Mouse (Mus musculus): Measurements from ENCODE around the gene Cntnap2. TPM values are rescaled to one million over a fixed set of nuclear protein-coding genes. Genes with fewer than 3 reads are reported as not detected.
"Not testable (repeated sequence)": the region's sequence is repeated elsewhere in the genome, so short reads cannot be mapped to it uniquely, and the experiment has no call there.

Gene Cntnap2
- polyA plus RNA-seq, 1 experiment from 2014 or later = 2.5 TPM

GRCm38 (mm10) chr6:47182252-47182651 lies 2123.1 kb downstream of the Cntnap2 start:
- no peaks in the 10 kb centered on the region for H3K9me3 ChIP-seq (replicated peaks)
- H3K9ac ChIP-seq = no peak overlapping the region
- no peaks in the 10 kb centered on the region for H3K36me3 ChIP-seq
- H3K27ac ChIP-seq = no peak overlapping the region
- H3K4me3 ChIP-seq (replicated peaks) = no peak overlapping the region
- no peak for ATAC-seq (replicated peaks; ENCODE audit: low FRiP score)
- no peaks in the 10 kb centered on the region for H3K4me1 ChIP-seq
- H3K27me3 ChIP-seq = no peaks in the 10 kb centered on the region
- no peak overlapping the region for H3K4me2 ChIP-seq
- WGBS = 79% methylated on average over 2 of the region's 2 CpGs

GRCm38 (mm10) chr6:47182756-47183155 lies 2123.6 kb downstream of the Cntnap2 start:
- Histone ChIP-seq H3K4me1 (no peaks in the 10 kb centered on the region), H3K4me2 (no peak overlapping the region), H3K27me3 (no peaks in the 10 kb centered on the region), H3K4me3 (replicated peaks) (no peak overlapping the region), H3K9me3 (replicated peaks) (no peaks in the 10 kb centered on the region), H3K9ac (no peak overlapping the region), H3K36me3 (no peaks in the 10 kb centered on the region), H3K27ac (no peak overlapping the region)
- no peak; the same call in 1 of the 2 replicates for ATAC-seq (replicated peaks; ENCODE audit: low FRiP score)
- 73% methylated on average over 1 of the region's 1 CpGs for WGBS

DNA sequence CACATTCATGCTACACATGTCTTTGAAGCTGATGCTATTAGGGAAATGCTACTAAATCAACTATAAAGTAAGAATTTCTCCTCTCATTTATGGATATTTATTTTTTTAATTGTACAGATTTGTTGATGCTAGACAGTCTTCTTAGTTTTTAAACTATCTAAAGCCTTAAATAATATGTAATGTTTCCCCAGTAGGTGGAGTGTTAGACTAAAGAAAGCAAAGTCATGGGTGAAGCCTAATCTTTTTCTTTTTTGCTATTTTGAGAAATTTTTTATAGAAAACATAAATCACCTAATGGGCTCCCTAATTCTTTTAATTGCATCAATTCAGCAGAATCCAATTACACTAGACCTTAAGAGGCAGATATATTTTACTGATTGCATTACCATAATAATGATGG lies 2124.7 kb downstream of the Cntnap2 start:
- ATAC-seq (replicated peaks; ENCODE audit: low FRiP score); H3K27ac ChIP-seq; H3K27me3 ChIP-seq; H3K36me3 ChIP-seq; H3K4me1 ChIP-seq; H3K4me3 ChIP-seq (replicated peaks); H3K9me3 ChIP-seq (replicated peaks); H3K9ac ChIP-seq; H3K4me2 ChIP-seq: not testable (repeated sequence)

DNA sequence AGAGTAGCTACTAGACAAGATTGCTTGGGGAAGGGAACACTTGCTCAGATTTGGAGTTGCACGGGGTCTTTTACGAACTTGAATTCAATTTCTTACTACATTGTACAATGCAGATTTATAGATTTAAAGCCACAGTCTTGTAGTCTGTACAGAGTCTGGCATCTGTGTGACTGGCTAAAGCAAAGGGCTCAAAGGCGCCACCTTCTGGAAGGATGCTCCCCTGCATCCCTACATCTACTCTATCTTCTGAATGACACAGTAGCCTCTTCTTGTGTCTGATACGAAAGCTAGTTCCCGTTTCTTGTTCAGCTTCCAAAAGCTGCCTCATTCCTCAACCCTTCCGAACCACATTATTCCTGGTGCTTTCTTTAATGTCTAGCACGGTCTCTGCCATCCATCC lies 2129.0 kb downstream of the Cntnap2 start:
- Histone ChIP-seq H3K4me1 (0 out of 2 replicates have a peak, but pooled peaks cover 2% of the 10 kb centered on the region), H3K9me3 (replicated peaks) (no peaks in the 10 kb centered on the region), H3K4me3 (replicated peaks) (no peak overlapping the region), H3K9ac (no peak overlapping the region), H3K27me3 (no peaks in the 10 kb centered on the region), H3K36me3 (no peaks in the 10 kb centered on the region), H3K27ac (no peak overlapping the region), H3K4me2 (no peak overlapping the region)
- WGBS = 65% methylated on average over 7 of the region's 7 CpGs
- ATAC-seq (replicated peaks; ENCODE audit: low FRiP score) = no peak

GRCm38 (mm10) chr6:47188596-47188995 lies 2129.4 kb downstream of the Cntnap2 start:
- WGBS = 90% methylated on average over 6 of the region's 6 CpGs

GRCm38 (mm10) chr6:47190282-47190681 lies 2131.1 kb downstream of the Cntnap2 start:
- WGBS = 78% methylated on average over 7 of the region's 7 CpGs
- no peaks in the 10 kb centered on the region for H3K27me3 ChIP-seq
- 0 out of 2 replicates have a peak, but pooled peaks cover 2% of the 10 kb centered on the region for H3K4me1 ChIP-seq

More at GRCm38 (mm10) chr6:47188596-47188995, 2129.4 kb downstream of the Cntnap2 start:
- H3K9me3 ChIP-seq (replicated peaks); H3K4me1 ChIP-seq; ATAC-seq (replicated peaks; ENCODE audit: low FRiP score); H3K4me2 ChIP-seq; H3K27ac ChIP-seq; H3K27me3 ChIP-seq; H3K4me3 ChIP-seq (replicated peaks); H3K9ac ChIP-seq; H3K36me3 ChIP-seq: not testable (repeated sequence)

GRCm38 (mm10) chr6:47191277-47191800 lies 2132.2 kb downstream of the Cntnap2 start:
- WGBS = 20% methylated on average over 7 of the region's 7 CpGs
- no peak overlapping the region for H3K9ac ChIP-seq
- H3K27ac ChIP-seq = no peak overlapping the region
- no peaks in the 10 kb centered on the region for H3K36me3 ChIP-seq
- no peaks in the 10 kb centered on the region for H3K27me3 ChIP-seq
- ATAC-seq (replicated peaks; ENCODE audit: low FRiP score) = no peak
- H3K4me2 ChIP-seq = peak overlapping the region; percentile 41
- H3K9me3 ChIP-seq (replicated peaks) = no peaks in the 10 kb centered on the region
- 0 out of 2 replicates have a peak overlapping the region, but pooled peaks have one; percentile 11 for H3K4me3 ChIP-seq (replicated peaks)
- H3K4me1 ChIP-seq = 0 out of 2 replicates have a peak, but pooled peaks cover 2% of the 10 kb centered on the region

More at GRCm38 (mm10) chr6:47190282-47190681, 2131.1 kb downstream of the Cntnap2 start:
- no peak overlapping the region for H3K9ac ChIP-seq
- H3K27ac ChIP-seq = no peak overlapping the region
- no peak overlapping the region for H3K4me2 ChIP-seq
- no peaks in the 10 kb centered on the region for H3K9me3 ChIP-seq (replicated peaks)
- H3K36me3 ChIP-seq = no peaks in the 10 kb centered on the region
- no peak for ATAC-seq (replicated peaks; ENCODE audit: low FRiP score)
- H3K4me3 ChIP-seq (replicated peaks) = no peak overlapping the region

DNA sequence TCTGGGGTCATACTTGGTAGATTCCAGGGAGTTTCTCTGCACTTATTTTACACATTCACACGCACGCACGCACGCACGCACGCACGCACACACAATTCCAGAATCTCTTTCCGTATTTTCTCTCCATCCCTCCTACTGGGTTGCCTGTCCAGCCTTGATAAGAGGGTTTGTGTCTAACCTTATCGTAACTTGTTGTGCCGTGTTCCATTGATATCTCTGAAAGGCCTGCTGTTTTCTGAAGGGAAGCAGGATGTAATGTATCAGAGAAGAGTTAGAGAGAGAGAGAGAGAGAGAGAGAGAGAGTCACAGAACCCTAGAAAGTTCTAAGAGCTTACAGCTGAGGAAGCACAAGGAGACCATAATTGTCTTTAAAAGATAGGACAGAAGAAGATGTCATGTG lies 2132.8 kb downstream of the Cntnap2 start:
- H3K4me3 ChIP-seq (replicated peaks) = 0 out of 2 replicates have a peak overlapping the region, but pooled peaks have one; percentile 11
- H3K36me3 ChIP-seq = no peaks in the 10 kb centered on the region
- H3K9ac ChIP-seq = no peak overlapping the region
- no peaks in the 10 kb centered on the region for H3K9me3 ChIP-seq (replicated peaks)
- 86% methylated on average over 10 of the region's 10 CpGs for WGBS
- no peaks in the 10 kb centered on the region for H3K27me3 ChIP-seq
- no peak overlapping the region for H3K27ac ChIP-seq
- ATAC-seq (replicated peaks; ENCODE audit: low FRiP score) = no peak
- 0 out of 2 replicates have a peak, but pooled peaks cover 2% of the 10 kb centered on the region for H3K4me1 ChIP-seq
- H3K4me2 ChIP-seq = peak overlapping the region; percentile 41

DNA sequence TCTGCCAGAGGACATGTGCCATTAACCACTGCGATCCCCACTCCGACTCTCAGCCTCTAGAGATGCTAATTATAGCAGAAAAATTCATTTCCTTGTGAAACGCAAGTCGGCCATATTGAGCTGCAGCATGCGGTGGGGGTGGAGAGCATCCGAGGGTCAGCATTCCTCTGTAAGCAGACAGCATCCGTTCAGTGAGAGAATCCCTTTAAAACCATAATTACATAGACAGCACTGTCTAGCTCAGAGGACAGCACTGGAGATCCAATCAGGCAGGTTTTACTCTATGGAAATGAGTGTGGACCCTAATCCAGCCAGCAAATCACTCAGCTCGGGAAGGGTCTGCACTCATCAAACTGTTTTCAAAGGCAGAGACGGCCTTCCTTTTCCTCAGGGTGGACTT lies 2133.3 kb downstream of the Cntnap2 start:
- no peak overlapping the region for H3K4me3 ChIP-seq (replicated peaks)
- H3K27me3 ChIP-seq = no peaks in the 10 kb centered on the region
- no peak overlapping the region for H3K27ac ChIP-seq
- no peak overlapping the region for H3K9ac ChIP-seq
- no peak overlapping the region for H3K4me2 ChIP-seq
- H3K36me3 ChIP-seq = no peaks in the 10 kb centered on the region
- H3K9me3 ChIP-seq (replicated peaks) = no peaks in the 10 kb centered on the region
- WGBS = 64% methylated on average over 9 of the region's 9 CpGs
- 0 out of 2 replicates have a peak, but pooled peaks cover 2% of the 10 kb centered on the region for H3K4me1 ChIP-seq
- ATAC-seq (replicated peaks; ENCODE audit: low FRiP score) = no peak; the same call in 1 of the 2 replicates

GRCm38 (mm10) chr6:47197570-47197969 lies 2138.4 kb downstream of the Cntnap2 start:
- no peak for ATAC-seq (replicated peaks; ENCODE audit: low FRiP score)
- H3K36me3 ChIP-seq = no peaks in the 10 kb centered on the region
- no peak overlapping the region for H3K4me3 ChIP-seq (replicated peaks)
- no peak overlapping the region for H3K4me2 ChIP-seq
- H3K4me1 ChIP-seq = no peaks in the 10 kb centered on the region
- H3K9me3 ChIP-seq (replicated peaks) = no peaks in the 10 kb centered on the region
- H3K27me3 ChIP-seq = no peaks in the 10 kb centered on the region
- no peak overlapping the region for H3K27ac ChIP-seq
- no peak overlapping the region for H3K9ac ChIP-seq

GRCm38 (mm10) chr6:47200671-47201070 lies 2141.5 kb downstream of the Cntnap2 start:
- no peak for ATAC-seq (replicated peaks; ENCODE audit: low FRiP score)
- no peak overlapping the region for H3K4me3 ChIP-seq (replicated peaks)
- H3K9me3 ChIP-seq (replicated peaks) = no peaks in the 10 kb centered on the region
- no peak overlapping the region for H3K4me2 ChIP-seq
- H3K36me3 ChIP-seq = no peaks in the 10 kb centered on the region
- H3K27ac ChIP-seq = no peak overlapping the region
- H3K27me3 ChIP-seq = no peaks in the 10 kb centered on the region
- no peak overlapping the region for H3K9ac ChIP-seq
- H3K4me1 ChIP-seq = no peaks in the 10 kb centered on the region

DNA sequence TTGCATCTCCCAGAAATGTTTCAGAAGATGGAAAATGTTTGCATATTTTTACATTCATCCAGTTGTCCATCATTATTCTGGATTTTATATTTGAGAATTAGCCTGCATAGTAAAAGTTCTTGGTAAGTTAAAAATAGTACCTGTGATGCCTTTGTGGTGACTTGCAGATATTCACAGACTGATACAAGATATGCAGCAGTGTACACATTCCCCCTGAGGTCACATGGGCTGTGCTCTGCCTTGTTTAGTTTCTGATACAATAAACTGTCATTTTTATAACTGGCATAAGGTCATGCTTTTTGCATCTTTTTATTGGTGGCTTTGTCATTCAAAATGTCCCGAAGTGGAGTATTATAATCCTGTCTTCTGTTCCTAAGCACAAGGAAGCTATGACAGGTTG lies 2148.9 kb downstream of the Cntnap2 start:
- no peaks in the 10 kb centered on the region for H3K9me3 ChIP-seq (replicated peaks)
- no peak overlapping the region for H3K9ac ChIP-seq
- no peaks in the 10 kb centered on the region for H3K4me1 ChIP-seq
- no peak overlapping the region for H3K4me3 ChIP-seq (replicated peaks)
- no peak overlapping the region for H3K27ac ChIP-seq
- H3K4me2 ChIP-seq = no peak overlapping the region
- no peaks in the 10 kb centered on the region for H3K36me3 ChIP-seq
- WGBS = 79% methylated on average over 1 of the region's 1 CpGs
- no peaks in the 10 kb centered on the region for H3K27me3 ChIP-seq
- no peak for ATAC-seq (replicated peaks; ENCODE audit: low FRiP score)

DNA sequence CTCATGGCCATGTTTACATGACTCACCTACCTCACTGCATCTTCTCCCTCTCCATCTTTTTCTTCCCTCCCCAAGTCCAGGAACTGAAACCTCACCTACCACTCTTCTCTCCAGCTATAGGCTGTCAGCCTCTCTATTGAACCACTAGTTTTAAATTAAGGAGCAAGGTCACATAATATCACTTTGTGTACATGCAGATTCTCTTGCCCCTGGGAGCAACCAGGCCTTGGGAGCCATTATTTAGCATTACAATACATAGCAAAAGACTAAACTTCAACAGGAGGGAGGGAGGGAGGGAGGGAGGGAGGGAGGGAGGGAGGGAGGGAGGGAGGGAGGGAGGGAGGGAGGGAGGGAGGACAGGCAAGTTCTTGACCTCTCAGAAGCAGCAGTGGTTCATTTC lies 2155.6 kb downstream of the Cntnap2 start:
- H3K36me3 ChIP-seq = no peaks in the 10 kb centered on the region
- no peak overlapping the region for H3K27ac ChIP-seq
- no peaks in the 10 kb centered on the region for H3K4me1 ChIP-seq
- no peaks in the 10 kb centered on the region for H3K9me3 ChIP-seq (replicated peaks)
- H3K9ac ChIP-seq = no peak overlapping the region
- no peak overlapping the region for H3K4me2 ChIP-seq
- H3K27me3 ChIP-seq = no peaks in the 10 kb centered on the region
- H3K4me3 ChIP-seq (replicated peaks) = no peak overlapping the region
- ATAC-seq (replicated peaks; ENCODE audit: low FRiP score) = no peak

Data from kidney, embryonic 15.5 days (tissue).